14 mouse cellular contexts compared by ENCODE assay signal in the genomic region with DNA sequence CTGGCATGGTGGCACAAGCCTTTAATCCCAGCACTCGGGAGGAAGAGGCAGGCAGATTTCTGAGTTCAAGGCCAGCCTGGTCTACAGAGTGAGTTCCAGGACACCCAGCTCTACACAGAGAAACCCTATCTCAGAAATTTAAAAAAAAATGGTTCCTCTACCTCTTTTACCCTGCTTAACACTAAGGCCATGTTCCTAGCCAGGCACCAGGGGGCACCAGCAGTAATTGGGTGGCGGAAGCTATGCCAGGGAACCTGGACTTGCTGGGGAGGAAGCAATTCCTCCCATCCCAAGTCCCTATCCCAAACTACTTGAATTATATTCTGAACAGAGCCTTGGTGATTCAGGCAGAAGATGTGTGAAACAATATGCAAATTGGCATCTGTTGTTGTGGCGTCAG. TPM values are rescaled to one million over a fixed set of nuclear protein-coding genes. Genes with fewer than 3 reads are reported as not detected.
DNase-seq lines count a peak whose midpoint lies in the region; ATAC-seq and TF ChIP-seq lines count a peak whose summit lies in the region.
"Had no signal": no experiment of that assay in that cellular context is flagged by ENCODE, and none has a peak within 500 bp of the region (broad histone marks: within the 10 kb centered on the region; RNA-seq: fewer than 3 reads in every experiment).

No protein-coding gene starts in this region.

- DNase-seq in CD4-positive, CD25-positive, alpha-beta regulatory T cell, adult 2 months (ENCODE audit: low read depth, low spot score), result peak; percentile 21
- no peak for DNase-seq in layer of hippocampus, adult 2 months (ENCODE audit: low spot score in 2 of 2)
- DNase-seq in layer of hippocampus, adult 18-20 months (ENCODE audit: low spot score in 2 of 2), result no peak
- peak; percentile 20 for DNase-seq in thymus, postnatal 14 days
- no peak for DNase-seq in thymus, postnatal 0 days (ENCODE audit: low spot score)
- no peak for DNase-seq in cerebellum, adult 9-11 months
- DNase-seq in right cerebral cortex, postnatal 25 days, result no peak
- DNase-seq: heart, postnatal 10 days; midbrain, embryonic 14.5 days; right cerebral cortex, adult 18-20 months had no signal

- no peak overlapping the region for H3K4me3 ChIP-seq in layer of hippocampus, adult 2 months
- H3K4me3 ChIP-seq: embryonic facial prominence, embryonic 15.5 days; lung, embryonic 15.5 days; neural tube, embryonic 13.5 days had no signal

- peak; percentile 63 for TF ChIP-seq CTCF in layer of hippocampus, adult 2 months (conservative IDR thresholded peaks at IDR 0.05)

- no peak overlapping the region for H3K27ac ChIP-seq in layer of hippocampus, adult 2 months
- H3K27ac ChIP-seq: embryonic facial prominence, embryonic 15.5 days; lung, embryonic 15.5 days; neural tube, embryonic 13.5 days had no signal

- ATAC-seq in CD4-positive, CD25-positive, alpha-beta regulatory T cell, adult 4 months, result no peak

RNA-seq across cellular contexts. Expression of gene Kcnn3, which starts 9.8 kb away (rescaled TPM):
- not detected for polyA plus RNA-seq in CD4-positive, CD25-positive, alpha-beta regulatory T cell, adult 4 months (2017; shearing (Covaris generic))
- total RNA-seq in layer of hippocampus, adult 2 months (2021), result 10 to 100 TPM; 25.6 to 29.1 TPM
- 10 to 100 TPM; 24.6 to 26.6 TPM for total RNA-seq in layer of hippocampus, adult 18-20 months (2021)
- 7.3 and 8.8 TPM in 2 replicates for polyA plus RNA-seq in thymus, postnatal 0 days (2015; fragmentation: Nextera tagmentation; extraction: Ambion mirVana)

Comparison
In these comparisons a context has a peak if more than half of its experiments do, and no peak if none do; other contexts are left out.
1. DNase-seq: peak in CD4-positive, CD25-positive, alpha-beta regulatory T cell, adult 2 months (single experiment) and thymus, postnatal 14 days (single experiment); none in layer of hippocampus, adult 2 months (0 of 2), layer of hippocampus, adult 18-20 months (0 of 2), thymus, postnatal 0 days (single experiment), cerebellum, adult 9-11 months (single experiment) and right cerebral cortex, postnatal 25 days (single experiment).